Comparison of ENCODE assay signal across 12 mouse cellular contexts in genomic region chr2:165281779-165282311, GRCm38 (mm10). TPM values are rescaled to one million over a fixed set of nuclear protein-coding genes. Genes with fewer than 3 reads are reported as not detected.
A peak's percentile ranks its signal among the peaks of the same experiment; 100 is the strongest.
DNase-seq lines count a peak whose midpoint lies in the region; TF ChIP-seq lines count a peak whose summit lies in the region.
"Had no signal": no experiment of that assay in that cellular context is flagged by ENCODE, and none has a peak within 500 bp of the region (broad histone marks: within the 10 kb centered on the region; RNA-seq: fewer than 3 reads in every experiment).

No protein-coding gene starts in this region.

- no peak for TF ChIP-seq POLR2A in cerebellum, adult 2 months (IDR thresholded peaks at IDR 0.05; ENCODE audit: borderline replicate concordance, insufficient read depth, low read length)

- no peak overlapping the region for H3K4me3 ChIP-seq in cerebellum, adult 2 months (replicated peaks; ENCODE audit: insufficient read depth, low read depth, low read length)
- H3K4me3 ChIP-seq: limb, embryonic 13.5 days had no signal

- TF ChIP-seq CTCF in cerebellum, adult 2 months (IDR thresholded peaks at IDR 0.05; ENCODE audit: borderline replicate concordance, insufficient read depth, low read depth, low read length), result 0 out of 2 replicates have a peak, but pooled peaks have one; percentile 3

- DNase-seq in left cerebral cortex, postnatal 4 days, result peak; percentile 77
- DNase-seq in left cerebral cortex, adult 8-10 months (ENCODE audit: low spot score in 2 of 2), result no peak
- DNase-seq in cerebellum, adult 2 months, result peak; percentile 62 to 79
- peak; percentile 28 to 37 for DNase-seq in heart, adult 9 months (ENCODE audit: low spot score in 2 of 2)
- peak; percentile 74 for DNase-seq in skeletal muscle tissue, adult 2 months (ENCODE audit: low read depth, low spot score)
- DNase-seq in c-Kit-positive CD71-positive TER-119-positive erythroid progenitor cells, embryonic 14.5 days (ENCODE audit: low spot score), result no peak
- DNase-seq in left cerebral cortex, postnatal 25 days (ENCODE audit: low spot score in 2 of 2), result no peak
- DNase-seq: kidney, adult 8-10 months; right cerebral cortex, adult 18-20 months; thymus, postnatal 4 days had no signal

- peak overlapping the region; percentile 13 for H3K27ac ChIP-seq in cerebellum, adult 2 months (ENCODE audit: insufficient read depth, low read length)
- H3K27ac ChIP-seq: limb, embryonic 13.5 days had no signal

- intact Hi-C loops in left cerebral cortex, postnatal 4 days (cut with DNase I), result no loop called here
- intact Hi-C loops in left cerebral cortex, postnatal 25 days (cut with DNase I), result no loop called here

- peaks cover 52% of the 10 kb centered on the region for H3K4me1 ChIP-seq in cerebellum, adult 2 months (ENCODE audit: control insufficient read depth, insufficient read depth, low read length)

- WGBS in cerebellum, adult 2 months, result 5% methylated on average over 5 of the region's 6 CpGs

- no peaks in the 10 kb centered on the region for H3K27me3 ChIP-seq in cerebellum, adult 2 months (ENCODE audit: control insufficient read depth, insufficient read depth, low read length)
- H3K27me3 ChIP-seq: limb, embryonic 13.5 days; Patski had no signal

RNA-seq across cellular contexts. Expression of gene Slc35c2, which starts 5.8 kb away (rescaled TPM):
- 10 to 100 TPM; 36.4 to 37.1 TPM for total RNA-seq in left cerebral cortex, postnatal 4 days (2021)
- total RNA-seq in left cerebral cortex, adult 8-10 months (2022), result 10 to 100 TPM; 57.0 to 58.1 (median 57.6) TPM
- 78.2 and 84.0 TPM in 2 replicates for polyA plus RNA-seq in cerebellum, adult 2 months (2012; rRNA removed)
- total RNA-seq in left cerebral cortex, postnatal 25 days (2021), result 10 to 100 TPM; 55.3 to 56.6 TPM

RNA-seq across cellular contexts. Expression of gene Elmo2, which starts 44.4 kb away (rescaled TPM):
- total RNA-seq in left cerebral cortex, postnatal 4 days (2021), result 10 to 100 TPM; 79.3 to 80.6 TPM
- 100 to 1,000 TPM; 127 to 150 (median 134) TPM for total RNA-seq in left cerebral cortex, adult 8-10 months (2022)
- polyA plus RNA-seq in cerebellum, adult 2 months (2012; rRNA removed), result 187 and 208 TPM in 2 replicates
- total RNA-seq in left cerebral cortex, postnatal 25 days (2021), result 100 to 1,000 TPM; 171 to 173 TPM

RNA-seq across cellular contexts. Expression of gene Cdh22, which starts 47.2 kb away (rescaled TPM):
- total RNA-seq in left cerebral cortex, postnatal 4 days (2021), result 10 to 100 TPM in 1 of 2 experiments, 1 to 10 TPM in 1; 8.3 to 12.3 TPM
- total RNA-seq in left cerebral cortex, adult 8-10 months (2022), result 10 to 100 TPM; 43.7 to 47.2 (median 44.4) TPM
- 51.9 and 56.3 TPM in 2 replicates for polyA plus RNA-seq in cerebellum, adult 2 months (2012; rRNA removed)
- 10 to 100 TPM; 53.9 to 54.7 TPM for total RNA-seq in left cerebral cortex, postnatal 25 days (2021)
- polyA plus RNA-seq: Patski had no signal

Comparison
In these comparisons a context has a peak if more than half of its experiments do, and no peak if none do; other contexts are left out.
1. DNase-seq: peak in left cerebral cortex, postnatal 4 days (single experiment), cerebellum, adult 2 months (2 of 2), heart, adult 9 months (2 of 2) and skeletal muscle tissue, adult 2 months (single experiment); none in left cerebral cortex, adult 8-10 months (0 of 2), c-Kit-positive CD71-positive TER-119-positive erythroid progenitor cells, embryonic 14.5 days (single experiment) and left cerebral cortex, postnatal 25 days (0 of 2).